Mouse (Mus musculus): ENCODE results near the gene Apoh. TPM values are rescaled to one million over a fixed set of nuclear protein-coding genes. Genes with fewer than 3 reads are reported as not detected.

The Apoh gene
- total RNA-seq, 2 experiments from 2014 or later = not detected

DNA sequence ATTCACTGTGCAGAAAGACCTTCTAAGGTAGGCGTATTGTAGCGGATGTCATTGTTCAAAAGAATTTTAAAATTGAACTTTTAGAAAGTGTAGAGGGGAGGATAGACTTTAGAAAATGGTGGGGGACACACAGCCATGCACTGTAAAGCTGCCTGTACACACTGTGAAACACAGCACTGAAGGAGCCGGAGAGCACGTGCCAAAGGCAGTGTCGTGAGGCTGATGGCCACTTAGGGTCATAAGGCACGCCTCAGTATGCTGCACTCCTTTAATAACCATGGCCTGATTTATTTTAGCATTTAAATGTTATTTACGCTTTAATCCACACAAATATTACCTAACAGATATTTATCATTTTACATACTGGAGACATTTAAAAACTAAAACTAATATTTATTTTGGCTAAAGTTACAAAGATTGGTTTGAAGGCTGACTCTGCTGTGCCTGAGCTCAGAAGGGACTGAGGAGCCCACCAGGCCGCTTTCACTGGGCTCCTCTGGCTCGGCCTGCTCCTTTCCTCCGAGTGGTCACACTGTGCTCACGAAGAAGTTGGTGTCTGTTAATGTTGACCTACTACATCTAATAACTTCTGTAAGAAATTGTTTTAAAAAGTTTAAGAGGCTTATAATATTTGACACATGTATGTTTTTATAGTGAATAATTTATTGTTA, 100.9 kb downstream of the Apoh start:
- ATAC-seq (replicated peaks; ENCODE audit: low FRiP score, poor library complexity, severe bottlenecking) = no peak

DNA sequence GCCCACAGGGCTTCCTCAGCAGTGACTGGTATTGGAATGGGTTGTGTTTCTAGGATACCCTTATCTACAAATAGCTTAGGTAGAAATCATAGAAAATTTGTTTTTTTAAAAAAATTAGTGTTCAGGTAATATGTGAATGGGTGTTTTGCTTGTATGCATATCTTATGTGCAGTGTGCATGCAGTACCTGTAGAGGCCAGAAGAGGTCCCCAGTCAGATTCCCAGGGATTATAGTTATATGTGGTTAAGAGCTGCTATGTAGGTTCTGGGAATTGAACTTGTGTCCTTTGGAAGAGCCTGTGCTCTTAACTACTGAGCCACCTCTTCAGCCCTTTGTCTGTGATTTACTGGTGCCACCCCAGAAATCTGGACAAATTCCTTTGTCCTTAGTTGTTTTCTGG, 104.0 kb downstream of the Apoh start:
- 0 out of 2 replicates have a peak, but pooled peaks have one; percentile 55 for ATAC-seq (replicated peaks; ENCODE audit: low FRiP score, poor library complexity, severe bottlenecking)

- no peak for ATAC-seq (replicated peaks; ENCODE audit: low FRiP score, poor library complexity, severe bottlenecking)
These were observed 106.7 kb downstream of the Apoh start for GRCm38 (mm10) chr11:108449811-108450210.

- ATAC-seq (replicated peaks; ENCODE audit: low FRiP score, poor library complexity, severe bottlenecking) = no peak
These were observed 116.4 kb downstream of the Apoh start for GRCm38 (mm10) chr11:108459599-108459998.

Other genes starting within 250 kb of the Apoh start
- gene Prkca, start 574 bp downstream of the Apoh start, total RNA-seq (2015; ENCODE audit: low replicate concordance) = 1.7 and 6.7 TPM in 2 replicates
- gene Prkca, start 574 bp downstream of the Apoh start, total RNA-seq (2017; ENCODE audit: low replicate concordance) = 0.42 and 3.2 TPM in 2 replicates
- not detected in 2 replicates for gene Cep112, start 81.8 kb downstream of the Apoh start, total RNA-seq (2015; ENCODE audit: low replicate concordance)
- gene Cep112, start 81.8 kb downstream of the Apoh start, total RNA-seq (2017; ENCODE audit: low replicate concordance) = not detected in 2 replicates

Measured in erythroblast, adult 5-6 weeks (primary cell).